Mouse (Mus musculus): ENCODE measurements around the gene Carf.
A peak's percentile ranks its signal among the peaks of the same experiment; 100 is the strongest.

DNA sequence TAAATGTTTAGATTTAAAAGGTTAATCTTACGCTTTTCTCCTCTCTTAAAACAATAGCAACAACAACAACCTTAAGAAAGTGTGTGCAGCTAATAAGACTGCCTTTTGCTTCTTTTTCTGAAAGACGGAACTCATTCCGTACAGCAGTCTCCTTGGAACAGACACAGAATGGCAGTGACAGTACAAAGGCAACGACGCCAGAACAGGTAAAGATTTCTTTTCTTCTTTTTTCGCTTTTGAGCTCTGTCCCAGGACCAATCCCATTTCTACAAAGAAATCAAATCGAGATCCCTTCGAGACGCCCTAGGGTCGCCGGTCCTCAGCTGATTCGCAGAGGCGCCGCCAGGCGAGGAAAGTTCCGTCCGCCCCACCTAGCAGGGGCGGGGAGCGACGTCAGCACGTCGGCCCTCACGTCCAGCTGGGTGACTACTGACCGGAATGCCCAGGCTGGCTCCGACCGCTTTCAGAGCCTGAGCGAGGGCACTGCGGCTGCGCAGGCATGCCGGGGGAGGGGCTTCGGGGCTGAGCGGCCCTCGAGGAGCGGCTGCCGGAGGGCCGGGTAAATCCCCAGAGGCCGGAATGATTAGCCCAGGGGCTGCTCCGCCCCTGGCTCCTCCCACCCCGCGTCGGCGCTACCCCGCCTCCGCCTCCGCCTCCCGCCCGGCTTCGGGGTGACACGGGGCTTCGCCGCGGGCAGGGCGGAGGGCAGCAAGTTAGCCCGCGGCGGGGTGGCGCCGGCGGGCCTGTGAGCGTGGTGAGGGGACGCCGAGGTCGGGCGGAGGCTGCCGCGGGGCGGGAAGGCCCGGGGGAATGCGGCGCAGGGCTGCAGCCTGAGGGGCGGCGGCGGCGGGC, 82.1 kb downstream of the Carf start, which contains the start of gene Nbeal1:
- TF ChIP-seq CTCF (IDR thresholded peaks at IDR 0.05) (peak; percentile 57), EP300 (IDR thresholded peaks at IDR 0.05) (peak; percentile 19; the same call in 1 of the 2 replicates)
